Mouse (Mus musculus) testis, postnatal 10 days (tissue): Measurements from ENCODE around the gene Krtap16-1.
A peak's percentile ranks its signal among the peaks of the same experiment; 100 is the strongest.

Source experiments
- DNase-seq: peaks from one replicate; pipeline ENCODE4 v3.0.0; 2021; ENCODE audit warnings: low spot score

The Krtap16-1 gene

DNA sequence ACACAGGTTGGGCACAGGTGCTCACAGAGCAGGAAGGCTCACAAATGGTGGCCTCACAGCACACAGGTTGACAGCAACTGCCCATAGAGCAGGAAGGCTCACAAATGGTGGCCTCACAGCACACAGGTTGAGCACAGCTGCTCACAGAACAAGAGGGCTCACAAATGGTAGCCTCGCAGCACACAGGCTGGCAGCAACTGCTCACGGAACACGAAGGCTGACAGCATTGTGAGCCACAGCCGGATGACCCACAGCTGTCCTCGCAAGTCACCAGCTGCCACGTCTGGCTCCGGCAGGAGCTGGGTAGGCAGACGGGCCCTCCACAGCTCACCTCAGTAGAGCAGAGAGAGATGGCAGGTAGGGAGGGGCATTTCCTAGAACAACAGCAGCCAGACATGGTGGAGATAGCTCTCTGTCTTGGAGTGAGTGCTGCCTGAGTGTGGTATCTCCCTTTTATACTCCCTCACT, at the start of gene Krtap16-1:
TSS of gene Krtap16-1 (minus strand) at position 418 of the 468 bp plus-strand sequence.
- DNase-seq = no peak

- no peak for DNase-seq
These were observed 43.4 kb upstream of the Krtap16-1 start, which contains the start of gene Krt33b for GRCm38 (mm10) chr11:100029768-100030167. Gene Krt33b (minus strand): TSS chr11:100029868.

DNA sequence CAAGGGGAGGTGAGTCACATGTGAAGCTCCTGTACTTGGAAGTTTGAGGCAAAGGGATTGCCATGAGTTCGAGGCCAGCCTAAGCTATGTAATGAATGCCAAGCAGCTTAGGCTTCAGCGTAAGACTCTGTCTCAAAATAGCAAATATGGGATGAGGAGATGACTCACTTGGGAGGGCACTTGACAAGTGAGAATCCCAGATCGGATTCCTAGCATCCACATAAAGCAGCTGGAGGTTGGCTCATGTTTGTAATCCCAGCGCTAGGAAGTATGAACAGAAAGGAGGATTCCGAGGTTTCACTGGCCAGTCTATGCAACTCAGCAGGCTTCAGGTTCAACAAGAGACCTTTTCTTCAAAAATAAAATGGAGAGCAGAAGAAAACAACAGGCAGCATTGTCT, 35.0 kb upstream of the Krtap16-1 start:
- no peak for DNase-seq

- DNase-seq = no peak
These were observed 33.1 kb upstream of the Krtap16-1 start for GRCm38 (mm10) chr11:100019466-100019865.

- DNase-seq = no peak
These were observed 29.7 kb upstream of the Krtap16-1 start, which contains the start of gene Krt33a for GRCm38 (mm10) chr11:100016112-100016511. Gene Krt33a (minus strand): TSS chr11:100016212.

DNA sequence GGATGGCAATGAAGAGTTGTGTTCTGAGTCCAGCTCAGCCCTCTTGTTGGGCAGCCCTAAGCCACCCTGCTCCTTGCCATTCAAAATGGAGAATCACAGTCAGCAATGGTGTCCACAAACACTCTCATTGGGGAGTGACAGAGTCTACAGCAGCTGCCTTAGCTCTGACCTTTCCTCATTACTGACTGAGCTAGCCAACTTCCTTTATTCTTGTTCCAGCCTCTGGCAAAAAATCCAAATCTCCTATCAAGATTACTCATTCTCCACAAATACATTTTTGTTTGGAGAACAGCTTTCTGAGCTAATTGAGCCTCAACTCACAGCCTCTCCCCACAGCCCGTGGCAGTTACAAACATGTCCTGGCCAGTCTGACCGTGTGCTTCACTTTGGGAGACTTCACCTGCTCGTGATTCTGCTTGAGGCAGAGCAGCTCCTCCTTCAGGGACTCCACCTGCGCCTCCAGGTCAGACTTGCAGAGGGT, 27.3 kb upstream of the Krtap16-1 start:
- no peak for DNase-seq

DNA sequence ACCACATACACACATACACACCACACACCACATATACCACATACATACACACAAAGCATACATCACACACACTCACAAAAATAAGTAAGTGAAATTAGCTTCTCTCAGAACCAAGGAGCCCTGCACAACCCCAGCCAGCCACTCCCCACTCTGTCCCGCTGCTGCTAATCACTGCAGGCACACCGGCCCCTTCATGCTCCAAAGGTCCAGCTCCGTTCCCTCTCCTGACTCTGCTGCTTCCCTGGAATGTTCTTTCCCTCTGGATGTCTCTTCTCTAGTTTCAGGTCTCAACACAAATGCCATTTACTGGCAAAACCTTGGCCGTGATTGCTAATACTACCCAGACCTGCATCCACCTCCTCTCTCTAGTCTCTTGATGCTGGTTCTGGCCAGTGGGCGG, 24.3 kb upstream of the Krtap16-1 start:
- no peak for DNase-seq

DNA sequence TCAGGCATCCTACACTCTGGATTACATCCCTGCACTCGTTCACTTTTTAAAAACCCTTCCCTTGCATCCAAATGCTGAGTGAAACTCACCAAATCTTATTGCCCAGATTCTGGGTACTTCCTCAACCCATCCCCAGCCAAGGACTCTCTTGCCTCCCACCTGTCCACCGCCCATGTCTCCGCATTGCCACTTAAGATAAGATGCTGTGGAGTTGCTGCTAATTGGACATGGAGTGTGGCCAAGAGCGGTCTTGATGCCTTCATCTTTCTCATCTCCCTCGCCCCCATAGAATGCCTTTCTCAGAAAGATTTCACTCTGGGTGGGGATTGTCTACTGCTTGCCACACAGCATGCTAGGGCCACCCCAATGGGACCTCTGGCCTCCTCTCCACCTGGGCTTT, 21.9 kb upstream of the Krtap16-1 start:
- DNase-seq = no peak

DNA sequence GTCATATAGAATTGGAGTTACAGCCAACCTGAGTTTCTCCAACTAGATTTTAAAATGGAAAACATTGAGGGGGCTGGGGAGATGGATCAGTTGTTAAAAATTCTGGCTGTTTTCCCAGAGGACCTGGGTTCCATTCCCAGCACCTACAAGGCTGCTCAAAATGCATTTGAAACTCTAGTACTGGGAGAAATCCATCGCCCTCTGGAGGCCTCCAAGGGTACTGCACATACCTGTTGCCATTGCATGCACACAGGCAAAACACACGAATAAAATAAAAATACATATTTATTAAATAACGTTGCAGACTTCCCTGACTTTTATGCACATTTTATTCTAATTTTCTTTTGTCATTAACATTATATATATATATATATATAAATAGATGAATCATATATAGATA, 20.2 kb upstream of the Krtap16-1 start:
- no peak for DNase-seq

- DNase-seq = no peak
These were observed 19.5 kb upstream of the Krtap16-1 start for GRCm38 (mm10) chr11:100005905-100006304.

DNA sequence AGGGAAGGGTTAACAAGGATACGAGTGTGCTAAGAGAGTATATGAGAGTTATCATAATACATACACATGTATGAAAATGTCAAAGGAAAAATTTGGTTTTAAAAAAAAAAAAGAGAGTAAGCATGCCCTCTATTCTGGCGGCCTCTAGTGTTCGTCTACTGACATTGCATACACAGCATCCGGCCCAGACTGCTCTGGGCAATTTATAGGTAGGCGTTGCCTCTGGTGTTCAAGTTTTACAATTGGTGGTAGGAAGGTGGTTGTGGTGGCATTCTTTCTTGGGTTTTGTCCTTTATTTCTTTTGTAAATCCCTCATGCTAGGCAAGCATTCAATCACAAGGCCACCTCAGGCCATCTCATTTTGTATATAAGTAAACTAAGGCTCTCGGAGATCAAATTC, 18.4 kb upstream of the Krtap16-1 start:
- DNase-seq = peak; percentile 64

DNA sequence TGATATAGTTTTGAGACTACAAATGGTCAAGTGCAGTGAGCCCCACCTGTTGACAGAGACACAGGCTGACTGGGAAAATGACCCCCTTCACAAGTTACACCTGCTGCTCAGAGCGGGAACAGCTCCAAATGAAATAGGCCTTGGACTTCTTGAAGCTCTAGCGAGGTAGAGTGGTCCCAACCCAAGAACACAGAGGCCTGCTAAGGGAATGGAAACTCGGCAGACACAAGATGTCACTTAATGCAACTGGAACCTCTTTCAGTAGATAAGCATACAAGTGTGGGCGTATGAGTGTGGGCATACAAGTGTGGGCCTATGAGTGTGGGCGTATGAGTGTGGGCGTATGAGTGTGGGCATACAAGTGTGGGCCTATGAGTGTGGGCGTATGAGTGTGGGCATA, 12.7 kb upstream of the Krtap16-1 start:
- DNase-seq = no peak

DNA sequence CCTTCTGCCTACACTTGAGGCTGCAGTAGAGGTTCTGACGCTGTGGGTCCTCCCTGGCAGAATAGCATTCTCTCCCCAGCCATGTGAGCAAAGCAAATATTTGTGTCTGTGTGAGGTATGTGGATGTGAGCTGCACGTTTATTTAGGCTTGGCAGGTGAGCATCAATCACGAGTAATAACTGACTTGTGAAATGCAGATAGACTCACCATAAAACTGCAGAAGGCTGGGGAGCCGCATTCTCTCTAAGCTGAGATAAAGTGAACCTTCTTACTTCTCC, 7.9 kb upstream of the Krtap16-1 start:
- peak; percentile 26 for DNase-seq

DNA sequence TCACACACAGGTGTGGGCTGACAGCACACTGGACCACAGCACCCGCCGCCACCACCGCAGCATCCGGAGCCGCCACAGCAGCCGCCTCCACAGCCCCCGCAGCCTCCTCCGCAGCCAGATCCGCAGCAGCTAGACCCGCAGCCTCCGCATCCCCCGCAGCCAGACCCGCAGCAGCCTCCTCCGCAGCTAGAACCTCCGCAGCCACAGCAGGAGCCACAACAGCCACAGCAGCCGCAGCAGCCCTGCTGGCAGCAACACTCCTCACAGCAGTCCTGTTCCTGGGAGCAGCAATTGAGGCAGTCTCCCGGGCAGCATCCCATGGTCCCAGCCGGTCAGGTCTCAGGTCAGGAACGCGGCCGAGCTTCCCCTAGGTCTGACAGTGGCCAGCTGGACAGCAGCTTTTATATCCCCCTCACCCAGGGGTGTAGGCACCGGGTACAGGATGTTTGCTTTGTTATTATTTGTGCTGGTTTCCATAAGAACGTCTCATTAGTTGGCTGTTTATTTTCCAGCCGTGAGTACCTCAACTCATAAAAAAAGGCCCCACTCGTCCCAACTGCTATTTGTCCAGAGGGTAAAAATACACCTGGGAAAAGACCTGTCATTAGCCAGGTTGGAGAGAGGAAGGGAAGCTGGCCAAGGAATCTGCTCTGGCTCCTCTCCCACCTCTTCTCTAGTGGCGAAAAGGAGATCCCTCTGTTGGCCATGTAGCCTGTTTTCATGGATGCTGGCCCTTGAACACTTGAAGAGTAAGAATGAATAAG, 7.4 kb upstream of the Krtap16-1 start, which contains the start of gene Krtap17-1:
TSS of gene Krtap17-1 (minus strand) at position 375 of the 764 bp plus-strand sequence.
- DNase-seq = peak; percentile 43

- DNase-seq = peak; percentile 14
These were observed 4.2 kb upstream of the Krtap16-1 start for GRCm38 (mm10) chr11:99990571-99990970.

- peak; percentile 16 for DNase-seq
These were observed 3.5 kb upstream of the Krtap16-1 start for GRCm38 (mm10) chr11:99989881-99990405.

DNA sequence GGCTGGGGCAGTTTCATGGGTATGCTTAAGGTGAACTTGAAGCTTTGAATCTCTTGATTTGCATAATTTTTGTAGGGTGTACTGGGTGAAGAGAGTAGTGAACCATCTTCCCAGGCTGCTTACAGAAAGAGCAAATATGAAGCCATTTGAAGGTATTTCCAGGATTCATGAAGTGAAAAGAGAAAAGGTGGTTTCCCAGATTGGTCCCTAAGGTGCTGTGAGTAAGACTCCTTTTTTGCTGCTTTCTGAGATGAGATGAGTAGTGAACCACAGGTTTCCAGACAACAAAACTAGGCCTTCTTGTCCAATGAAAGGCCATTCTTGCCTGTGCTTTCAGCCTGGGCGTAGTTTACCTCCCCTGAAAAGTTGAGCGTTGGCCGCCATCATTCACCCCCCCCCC, 2.1 kb upstream of the Krtap16-1 start:
- DNase-seq = no peak

DNA sequence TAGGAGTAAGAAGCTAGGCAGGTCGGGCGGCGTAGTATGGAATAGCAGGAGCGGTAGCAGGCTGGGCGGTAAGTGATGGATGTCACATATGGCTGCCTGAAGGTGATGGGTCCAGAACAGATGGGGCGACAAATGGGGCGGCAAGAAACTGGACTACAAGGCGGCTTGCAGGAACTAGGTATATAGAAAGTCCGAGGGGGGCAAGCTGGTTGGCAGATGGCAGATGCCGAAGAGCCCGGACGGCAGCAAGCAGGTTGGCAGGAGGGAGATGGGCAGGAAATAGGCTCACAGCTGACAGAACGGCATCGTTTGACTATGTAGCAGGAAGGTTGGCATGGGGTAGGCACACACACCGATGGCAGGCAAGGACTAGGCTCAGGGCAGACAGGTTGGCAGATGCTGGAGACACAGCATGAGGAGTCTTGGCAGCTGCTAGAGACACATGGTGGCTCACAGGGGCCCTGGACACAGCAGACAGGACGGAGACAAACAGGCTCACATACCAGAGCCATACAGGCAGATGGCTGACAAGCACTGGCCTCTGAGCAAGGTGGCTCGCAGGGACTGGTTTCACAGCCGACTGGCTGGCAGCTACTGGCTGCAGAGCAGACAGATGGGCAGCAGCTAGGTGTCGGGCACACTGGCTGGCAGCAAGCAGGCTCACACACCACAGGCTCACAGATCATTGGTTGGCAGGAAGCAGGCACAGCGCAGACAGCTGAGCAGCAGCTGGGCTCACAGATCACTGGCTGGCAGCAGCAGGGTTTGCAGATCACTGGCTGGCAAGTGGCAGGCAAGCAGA, 905 bp downstream of the Krtap16-1 start:
- DNase-seq = no peak

DNA sequence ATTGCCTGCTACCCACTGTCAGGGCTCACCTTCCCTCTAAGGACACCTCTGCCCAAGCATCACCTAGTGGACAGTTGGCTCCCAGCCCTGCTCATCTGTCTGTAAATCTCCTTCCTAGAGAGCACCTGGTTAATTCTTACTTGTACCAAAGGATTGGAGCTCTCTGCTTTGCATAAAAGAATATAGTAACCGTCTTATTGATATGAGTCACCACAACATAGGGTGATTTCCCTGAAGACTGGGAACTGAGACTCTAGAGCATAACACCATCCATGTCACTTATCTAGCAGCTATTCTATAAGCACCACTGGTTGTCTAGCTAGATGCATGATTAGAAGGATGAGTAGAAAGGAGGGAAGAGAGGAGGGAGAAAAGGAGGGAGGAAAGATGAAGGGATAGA, 3.0 kb downstream of the Krtap16-1 start:
- no peak for DNase-seq

DNA sequence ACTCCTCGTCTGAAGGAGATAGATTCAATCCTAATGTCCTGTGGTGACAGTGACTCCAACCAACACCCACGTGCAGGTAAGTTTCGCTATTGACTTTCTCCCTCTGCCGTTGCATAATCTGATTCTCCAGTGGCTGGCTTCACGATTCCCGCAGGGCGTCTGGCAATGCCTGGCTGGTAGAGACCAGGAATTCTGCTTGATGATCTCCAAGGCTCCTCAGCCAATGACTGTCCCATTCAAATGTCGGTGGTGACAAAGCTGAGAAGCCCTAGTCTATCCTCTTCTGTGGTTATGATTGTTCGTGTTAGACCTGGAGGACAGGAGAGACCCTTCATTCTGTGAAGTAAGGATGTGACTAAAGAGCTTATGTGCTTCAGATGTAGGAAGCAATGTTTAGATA, 3.7 kb downstream of the Krtap16-1 start:
- no peak for DNase-seq

DNA sequence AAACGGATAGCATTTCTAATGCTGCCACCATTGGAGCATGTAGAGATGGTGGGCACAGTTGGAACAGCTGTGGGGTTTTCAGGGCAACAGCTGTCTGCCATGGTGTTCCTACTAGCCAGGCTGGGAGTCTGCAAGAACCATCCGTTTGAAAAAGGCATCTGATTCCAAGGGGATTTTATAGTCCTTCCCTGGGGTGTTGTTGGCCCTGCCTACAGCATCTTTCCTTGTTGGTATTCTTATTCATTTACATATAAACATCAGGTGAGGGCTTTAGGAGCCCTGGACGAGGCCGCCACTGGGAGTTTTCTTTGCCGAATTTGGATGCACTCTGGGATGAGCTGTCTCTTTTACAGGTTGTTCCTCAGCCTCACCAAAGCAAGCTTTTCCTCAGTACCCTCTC, 7.4 kb downstream of the Krtap16-1 start, which contains the start of gene Krtap29-1:
TSS of gene Krtap29-1 (minus strand) at position 101 of the 400 bp plus-strand sequence.
- no peak for DNase-seq

GRCm38 (mm10) chr11:99965961-99966360, 20.4 kb downstream of the Krtap16-1 start:
- DNase-seq = no peak

GRCm38 (mm10) chr11:99964213-99964612, 22.2 kb downstream of the Krtap16-1 start:
- DNase-seq = no peak
